Mouse (Mus musculus) naive thymus-derived CD4-positive, alpha-beta T cell, adult 5 months (primary cell): ENCODE results near the gene Snrnp35. TPM values are rescaled to one million over a fixed set of nuclear protein-coding genes. Genes with fewer than 3 reads are reported as not detected.

Experiments used
- polyA plus RNA-seq: library from polyadenylated mRNA; unstranded; fragments of 100-300 nt; shearing (Covaris generic); gene quantifications from one replicate; pipeline ENCODE4 v1.2.1, GENCODE M21; 2017

Gene Snrnp35
- 8.3 TPM for polyA plus RNA-seq

DNA sequence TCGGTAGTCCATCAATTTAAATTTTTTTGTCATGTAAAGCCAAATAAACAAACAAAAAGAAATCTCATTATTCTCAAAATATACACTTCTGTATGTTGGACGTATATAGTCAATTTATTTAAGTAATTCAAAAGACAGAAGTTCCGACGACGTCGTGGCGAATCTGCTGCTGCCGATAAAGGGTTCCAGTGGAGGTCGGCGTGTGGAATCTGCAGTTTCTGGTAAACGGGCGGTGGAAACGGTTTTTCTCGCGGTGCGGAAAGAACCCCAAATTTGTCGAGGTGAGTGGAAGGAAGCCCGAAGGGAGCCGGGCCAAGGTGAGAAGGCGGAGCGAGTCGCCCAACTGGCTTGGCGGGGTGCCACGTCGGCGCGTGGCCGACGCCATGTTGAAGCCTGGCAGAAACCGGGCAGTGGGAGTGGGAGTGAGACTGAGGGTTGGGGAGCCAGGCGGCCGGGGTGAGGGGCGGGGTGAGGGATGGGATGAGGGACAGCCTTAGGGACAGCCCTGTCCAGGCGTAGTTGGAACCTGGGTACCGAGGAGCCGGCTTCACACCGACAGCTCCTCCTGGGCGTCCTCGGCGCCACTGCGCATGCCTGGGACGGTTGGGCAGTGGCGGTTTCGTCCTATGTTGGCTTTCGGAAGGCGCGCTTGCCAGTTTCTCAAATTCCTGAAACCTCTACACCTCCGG is at the start of gene Snrnp35:
Gene Snrnp35 (plus strand): TSS at position 169 of the 689 bp plus-strand sequence.

DNA sequence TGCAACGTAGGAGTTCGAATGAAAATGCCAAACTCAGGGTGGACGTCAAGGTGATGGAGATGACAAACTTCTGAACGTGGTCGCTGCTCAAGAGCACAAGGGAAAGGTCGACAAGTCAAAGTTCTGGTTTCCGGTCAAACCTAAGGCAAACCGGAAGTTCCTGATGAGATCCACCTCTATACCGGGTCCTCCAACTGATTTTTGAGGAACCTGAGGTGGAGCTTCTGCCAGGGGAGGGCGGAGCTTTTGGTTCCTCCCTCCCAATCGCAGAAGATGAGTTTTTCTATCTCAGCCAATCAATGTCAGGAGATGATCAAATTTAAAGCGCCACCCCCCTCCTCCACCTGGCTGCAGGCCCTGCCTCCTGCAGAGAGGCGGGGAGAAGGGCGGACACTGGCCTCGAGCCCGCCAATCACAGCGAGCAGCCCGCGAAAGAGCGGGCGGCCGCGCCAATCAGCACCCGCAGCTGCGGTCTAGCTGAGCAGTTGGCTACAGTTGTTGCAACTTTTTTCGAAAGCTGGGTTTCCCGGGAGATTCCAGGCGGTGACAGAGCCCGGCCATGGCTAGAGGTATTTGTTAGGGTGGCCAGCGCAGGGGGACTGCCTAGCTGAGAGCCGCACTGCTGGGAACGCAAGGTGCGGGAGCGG is 43.4 kb upstream of the Snrnp35 start, which contains the start of gene Kmt5a:
Gene Kmt5a (plus strand): TSS at position 484 of the 647 bp plus-strand sequence.

DNA sequence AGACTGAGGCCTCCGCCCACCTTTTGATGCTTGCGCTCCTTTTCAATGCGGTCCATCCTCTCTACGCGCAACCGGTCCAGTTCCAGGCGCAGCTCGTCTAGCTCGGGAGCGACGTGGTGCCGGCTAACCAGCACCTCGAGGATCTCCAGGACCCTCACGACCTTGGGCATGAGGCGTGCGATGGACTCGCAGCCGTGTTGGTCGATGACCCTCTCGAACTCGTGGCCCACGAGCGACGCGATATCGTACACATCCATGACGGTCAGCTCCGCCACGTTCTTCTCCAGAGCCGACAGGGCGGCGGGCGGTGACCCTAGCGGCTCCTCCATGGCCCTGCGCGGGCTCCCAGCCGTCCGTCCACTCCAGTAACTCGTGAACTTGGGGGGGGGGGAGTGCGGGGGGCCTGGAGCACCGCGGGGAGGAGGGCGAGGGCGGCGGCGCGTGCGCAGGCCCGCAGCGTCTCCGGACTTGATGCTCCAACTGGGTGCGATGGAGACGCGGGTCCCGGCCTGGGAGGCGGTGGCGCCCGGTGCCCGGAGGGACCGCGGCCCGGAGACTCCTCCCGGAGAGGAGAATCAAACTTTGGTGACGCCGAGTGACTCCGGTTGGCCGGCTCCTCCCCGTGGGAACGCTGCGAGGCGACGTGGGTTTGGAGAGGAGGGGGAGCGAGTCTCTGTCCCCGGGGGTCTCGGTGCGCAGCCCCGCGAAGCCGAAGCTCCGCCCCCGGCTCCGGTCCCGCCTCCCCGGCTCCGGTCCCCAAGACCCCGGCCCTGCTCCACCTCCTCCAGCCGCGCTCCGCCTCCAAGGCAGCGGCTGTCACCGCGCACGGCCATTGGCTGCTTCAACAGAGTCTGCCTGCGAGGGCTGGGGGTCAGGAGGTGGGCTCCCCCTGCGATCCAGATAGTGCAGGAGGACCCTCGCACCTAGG is 48.0 kb downstream of the Snrnp35 start, which contains the start of gene Rilpl1:
Gene Rilpl1 (minus strand): TSS at position 737 of the 928 bp plus-strand sequence.

DNA sequence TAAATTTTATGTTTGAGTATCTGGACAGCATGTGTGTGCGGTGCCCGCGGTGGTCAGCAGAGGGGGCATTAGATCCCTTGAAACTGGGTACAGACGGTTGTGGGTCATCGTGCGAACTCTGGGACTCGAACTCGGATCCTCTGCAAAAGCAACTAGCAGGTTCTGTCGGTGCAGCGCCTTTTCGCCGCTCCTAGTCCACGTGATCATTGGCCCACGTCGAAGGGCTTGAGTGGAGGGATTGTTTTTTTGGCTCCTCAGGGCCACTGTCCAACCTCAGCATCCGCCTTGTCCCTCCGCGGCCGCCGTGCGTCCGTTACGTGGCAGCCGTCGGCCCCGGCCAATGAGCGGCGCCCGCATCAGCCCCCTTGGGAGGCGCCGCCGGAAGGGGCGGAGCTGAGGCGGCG is 57.5 kb downstream of the Snrnp35 start, which contains the start of gene Tmed2:
Gene Tmed2 (plus strand): TSS at position 313 of the 404 bp plus-strand sequence.

Other genes with a start within 250 kb of the Snrnp35 start
- 17.8 TPM for gene Pitpnm2, start 233.4 kb upstream of the Snrnp35 start, polyA plus RNA-seq
- gene Mphosph9, start 155.2 kb upstream of the Snrnp35 start, polyA plus RNA-seq, result 31.2 TPM
- gene 2810006K23Rik, start 155.0 kb upstream of the Snrnp35 start, polyA plus RNA-seq, result 2.8 TPM
- 100 TPM for gene Cdk2ap1, start 120.1 kb upstream of the Snrnp35 start, polyA plus RNA-seq
- gene Sbno1, start 57.1 kb upstream of the Snrnp35 start, polyA plus RNA-seq, result 126 TPM
- 75.6 TPM for gene Kmt5a, start 43.2 kb upstream of the Snrnp35 start, polyA plus RNA-seq
- 21.3 TPM for gene Rilpl2, start 4.8 kb upstream of the Snrnp35 start, polyA plus RNA-seq
- gene Rilpl1, start 48.3 kb downstream of the Snrnp35 start, polyA plus RNA-seq, result 1.7 TPM
- 561 TPM for gene Tmed2, start 57.6 kb downstream of the Snrnp35 start, polyA plus RNA-seq
- 16.9 TPM for gene Ddx55, start 69.7 kb downstream of the Snrnp35 start, polyA plus RNA-seq
- 35.9 TPM for gene Eif2b1, start 96.0 kb downstream of the Snrnp35 start, polyA plus RNA-seq
- 19.7 TPM for gene Gtf2h3, start 96.0 kb downstream of the Snrnp35 start, polyA plus RNA-seq
- 101 TPM for gene Atp6v0a2, start 145.4 kb downstream of the Snrnp35 start, polyA plus RNA-seq
- gene Dnah10, start 242.0 kb downstream of the Snrnp35 start, polyA plus RNA-seq, result not detected